Mouse (Mus musculus) neural tube, embryonic 11.5 days (tissue): Measurements from ENCODE around the gene Nfil3. TPM values are rescaled to one million over a fixed set of nuclear protein-coding genes. Genes with fewer than 3 reads are reported as not detected.

Experiments used
- ATAC-seq: fragments of 200-750 bp; cut with Nextera tagmentation; 2 replicates; pipeline ENCODE4 v1.8.0; 2017; ENCODE audit warnings: moderate number of reproducible peaks, mild to moderate bottlenecking, moderate TSS enrichment, moderate library complexity; ENCODE audit not compliant: insufficient read depth, low FRiP score, low TSS enrichment
- DNase-seq: peaks from one replicate; pipeline ENCODE4 v3.0.0-alpha.2; 2015; ENCODE audit warnings: low spot score
- H3K27ac ChIP-seq: fragments of 300-500 bp; sonication (generic); 2 replicates; pipeline ENCODE4 v1.5.1; 2014; ENCODE audit warnings: low read depth, mild to moderate bottlenecking, low read length
- H3K27me3 ChIP-seq: fragments of 300-500 bp; sonication (generic); 2 replicates; pipeline ENCODE4 v1.6.1; 2014; ENCODE audit warnings: mild to moderate bottlenecking, low read length, mixed read lengths; ENCODE audit not compliant: control insufficient read depth, insufficient read depth
- H3K36me3 ChIP-seq: fragments of 300-500 bp; sonication (generic); 2 replicates; pipeline ENCODE4 v1.6.1; 2014; ENCODE audit warnings: mild to moderate bottlenecking, low read length, moderate library complexity, mixed read lengths; ENCODE audit not compliant: control insufficient read depth, insufficient read depth
- H3K4me1 ChIP-seq: fragments of 300-500 bp; sonication (generic); 2 replicates; pipeline ENCODE4 v1.6.1; 2014; ENCODE audit warnings: low read length, mixed read lengths; ENCODE audit not compliant: control insufficient read depth, insufficient read depth
- H3K4me2 ChIP-seq: fragments of 300-500 bp; sonication (generic); 2 replicates; pipeline ENCODE4 v1.6.1; 2014; ENCODE audit warnings: low read depth, mild to moderate bottlenecking, moderate library complexity
- H3K4me3 ChIP-seq: fragments of 300-500 bp; sonication (generic); 2 replicates; pipeline ENCODE4 v1.5.1; 2014; ENCODE audit warnings: low read depth, low read length
- H3K9ac ChIP-seq: fragments of 300-500 bp; sonication (generic); 2 replicates; pipeline ENCODE4 v1.6.1; 2014; ENCODE audit warnings: mild to moderate bottlenecking, low read length
- H3K9me3 ChIP-seq: fragments of 300-500 bp; sonication (generic); 2 replicates; pipeline ENCODE4 v1.6.1; 2016; ENCODE audit warnings: low read length; ENCODE audit not compliant: control insufficient read depth
- WGBS: fragments of 180-500 bp; shearing (Covaris S2); extraction: QIAGEN DNeasy Blood & Tissue Kit; methylation state at CpG from one replicate; pipeline ENCODE4 v1.1.7; 2014; 5-methylcytosine and 5-hydroxymethylcytosine counted together
- polyA plus RNA-seq: library from polyadenylated mRNA; unstranded; fragments of >200 nt; fragmentation: Nextera tagmentation; extraction: Ambion mirVana; gene quantifications from 2 replicates; pipeline ENCODE4 v1.2.1, GENCODE M21; 2014

Gene Nfil3
- 30.4 TPM in 2 replicates for polyA plus RNA-seq

GRCm38 (mm10) chr13:52980951-52981421 lies at the start of gene Nfil3:
Gene Nfil3, minus strand, starts transcription at chr13:52981073.
- peak; percentile 83 for ATAC-seq
- Histone ChIP-seq H3K4me3 (peak within 1 kb of the TSS; percentile 89), H3K9ac (peak within 1 kb of the TSS; percentile 86), H3K4me1 (peaks cover 15% of the 10 kb centered on the region; the same call in 1 of the 2 replicates), H3K9me3 (no peaks in the 10 kb centered on the region), H3K36me3 (no peaks in the 10 kb centered on the region), H3K27ac (peak within 1 kb of the TSS; percentile 96), H3K27me3 (no peaks in the 10 kb centered on the region), H3K4me2 (peak within 1 kb of the TSS; percentile 94)
- DNase-seq = peak; percentile 89
- 0% methylated on average over 36 of the region's 79 CpGs for WGBS

GRCm38 (mm10) chr13:53024285-53024684 lies 43.4 kb upstream of the Nfil3 start:
- H3K9me3 ChIP-seq = no peaks in the 10 kb centered on the region
- no peaks in the 10 kb centered on the region for H3K4me1 ChIP-seq
- no peaks in the 10 kb centered on the region for H3K36me3 ChIP-seq
- H3K27me3 ChIP-seq = no peaks in the 10 kb centered on the region
- DNase-seq (no peak), ATAC-seq (no peak)
- no peak overlapping the region for H3K9ac ChIP-seq
- H3K27ac ChIP-seq = no peak overlapping the region
- H3K4me3 ChIP-seq = no peak overlapping the region
- no peak overlapping the region for H3K4me2 ChIP-seq
- 59% methylated on average over 6 of the region's 6 CpGs for WGBS

- no peak overlapping the region for H3K9ac ChIP-seq
- no peak overlapping the region for H3K4me2 ChIP-seq
- no peaks in the 10 kb centered on the region for H3K27me3 ChIP-seq
- no peaks in the 10 kb centered on the region for H3K4me1 ChIP-seq
- no peaks in the 10 kb centered on the region for H3K36me3 ChIP-seq
- DNase-seq = no peak
- H3K9me3 ChIP-seq = no peaks in the 10 kb centered on the region
- WGBS = 71% methylated on average over 3 of the region's 3 CpGs
- no peak overlapping the region for H3K4me3 ChIP-seq
- no peak for ATAC-seq
- no peak overlapping the region for H3K27ac ChIP-seq
These were observed 39.4 kb upstream of the Nfil3 start for GRCm38 (mm10) chr13:53020282-53020681.

GRCm38 (mm10) chr13:53019532-53019931 lies 38.7 kb upstream of the Nfil3 start:
- DNase-seq = no peak
- Histone ChIP-seq H3K9ac (no peak overlapping the region), H3K27me3 (no peaks in the 10 kb centered on the region), H3K27ac (no peak overlapping the region), H3K4me2 (no peak overlapping the region), H3K9me3 (no peaks in the 10 kb centered on the region), H3K4me1 (no peaks in the 10 kb centered on the region), H3K36me3 (no peaks in the 10 kb centered on the region), H3K4me3 (no peak overlapping the region)
- WGBS = 89% methylated on average over 8 of the region's 9 CpGs
- no peak for ATAC-seq

- DNase-seq (no peak), ATAC-seq (no peak)
- no peak overlapping the region for H3K4me2 ChIP-seq
- H3K4me3 ChIP-seq = no peak overlapping the region
- H3K9me3 ChIP-seq = no peaks in the 10 kb centered on the region
- no peak overlapping the region for H3K27ac ChIP-seq
- no peaks in the 10 kb centered on the region for H3K4me1 ChIP-seq
- no peaks in the 10 kb centered on the region for H3K27me3 ChIP-seq
- no peak overlapping the region for H3K9ac ChIP-seq
- WGBS = 98% methylated on average over 6 of the region's 6 CpGs
- H3K36me3 ChIP-seq = no peaks in the 10 kb centered on the region
These were observed 38.1 kb upstream of the Nfil3 start for GRCm38 (mm10) chr13:53018976-53019375.

- Histone ChIP-seq H3K4me1 (no peaks in the 10 kb centered on the region), H3K4me2 (no peak overlapping the region), H3K4me3 (no peak overlapping the region), H3K27me3 (no peaks in the 10 kb centered on the region), H3K9me3 (no peaks in the 10 kb centered on the region), H3K27ac (no peak overlapping the region), H3K9ac (no peak overlapping the region), H3K36me3 (no peaks in the 10 kb centered on the region)
- WGBS = 72% methylated on average over 6 of the region's 6 CpGs
- DNase-seq (no peak), ATAC-seq (no peak)
These were observed 37.1 kb upstream of the Nfil3 start for GRCm38 (mm10) chr13:53017983-53018382.

GRCm38 (mm10) chr13:53017117-53017516 lies 36.2 kb upstream of the Nfil3 start:
- no peaks in the 10 kb centered on the region for H3K36me3 ChIP-seq
- DNase-seq = no peak
- no peak overlapping the region for H3K9ac ChIP-seq
- no peaks in the 10 kb centered on the region for H3K4me1 ChIP-seq
- ATAC-seq = no peak
- no peaks in the 10 kb centered on the region for H3K27me3 ChIP-seq
- WGBS = 76% methylated on average over 6 of the region's 6 CpGs
- H3K4me3 ChIP-seq = no peak overlapping the region
- H3K9me3 ChIP-seq = no peaks in the 10 kb centered on the region
- no peak overlapping the region for H3K27ac ChIP-seq
- no peak overlapping the region for H3K4me2 ChIP-seq

- Histone ChIP-seq H3K9me3 (no peaks in the 10 kb centered on the region), H3K4me2 (no peak overlapping the region), H3K27me3 (no peaks in the 10 kb centered on the region), H3K4me1 (no peaks in the 10 kb centered on the region), H3K9ac (no peak overlapping the region), H3K4me3 (no peak overlapping the region), H3K27ac (no peak overlapping the region), H3K36me3 (no peaks in the 10 kb centered on the region)
- ATAC-seq (no peak), DNase-seq (no peak)
- WGBS = 25% methylated on average over 12 of the region's 12 CpGs
These were observed 30.6 kb upstream of the Nfil3 start for GRCm38 (mm10) chr13:53011426-53011825.

- H3K27me3 ChIP-seq = no peaks in the 10 kb centered on the region
- H3K36me3 ChIP-seq = no peaks in the 10 kb centered on the region
- ATAC-seq (no peak), DNase-seq (no peak)
- H3K9ac ChIP-seq = no peak overlapping the region
- H3K27ac ChIP-seq = no peak overlapping the region
- H3K4me1 ChIP-seq = no peaks in the 10 kb centered on the region
- no peak overlapping the region for H3K4me3 ChIP-seq
- H3K9me3 ChIP-seq = no peaks in the 10 kb centered on the region
- WGBS = 79% methylated on average over 7 of the region's 7 CpGs
- no peak overlapping the region for H3K4me2 ChIP-seq
These were observed 27.8 kb upstream of the Nfil3 start for GRCm38 (mm10) chr13:53008489-53009184.
